Mouse (Mus musculus) limb, embryonic 14.5 days (tissue): Measurements from ENCODE around the gene Flywch1. TPM values are rescaled to one million over a fixed set of nuclear protein-coding genes. Genes with fewer than 3 reads are reported as not detected.
A peak's percentile ranks its signal among the peaks of the same experiment; 100 is the strongest.

ENCODE experiments used
- ATAC-seq: fragments of 200-750 bp; cut with Nextera tagmentation; 2 replicates; pipeline ENCODE4 v1.8.0; 2017; ENCODE audit warnings: low read depth, moderate number of reproducible peaks, moderate TSS enrichment; ENCODE audit not compliant: low FRiP score
- DNase-seq: peaks from one replicate; pipeline ENCODE4 v3.0.0-alpha.2; 2015; ENCODE audit warnings: low spot score
- H3K27ac ChIP-seq: fragments of 300-500 bp; sonication (generic); replicated peaks from 2 replicates; pipeline ENCODE4 v1.5.1; 2014; ENCODE audit warnings: low read depth, mild to moderate bottlenecking, low read length, moderate library complexity, mixed read lengths
- H3K27me3 ChIP-seq: fragments of 300-500 bp; sonication (generic); 2 replicates; pipeline ENCODE4 v1.6.1; 2014; ENCODE audit warnings: low read length, mixed read lengths; ENCODE audit not compliant: control insufficient read depth, insufficient read depth
- H3K36me3 ChIP-seq: fragments of 300-500 bp; sonication (generic); 2 replicates; pipeline ENCODE4 v1.6.1; 2014; ENCODE audit warnings: mild to moderate bottlenecking, low read length, moderate library complexity, mixed read lengths; ENCODE audit not compliant: control insufficient read depth, insufficient read depth
- H3K4me1 ChIP-seq: fragments of 300-500 bp; sonication (generic); 2 replicates; pipeline ENCODE4 v1.6.1; 2014; ENCODE audit warnings: antibody characterized with exemption, low read length, mixed read lengths; ENCODE audit not compliant: control insufficient read depth, insufficient read depth
- H3K4me2 ChIP-seq: fragments of 300-500 bp; sonication (generic); replicated peaks from 2 replicates; pipeline ENCODE4 v1.6.1; 2014; ENCODE audit warnings: low read depth, mild to moderate bottlenecking, low read length, moderate library complexity; ENCODE audit not compliant: severe bottlenecking
- H3K4me3 ChIP-seq: fragments of 300-500 bp; sonication (generic); replicated peaks from 2 replicates; pipeline ENCODE4 v1.5.1; 2014; ENCODE audit warnings: low read length
- H3K9ac ChIP-seq: fragments of 300-500 bp; sonication (generic); 2 replicates; pipeline ENCODE4 v1.6.1; 2014; ENCODE audit warnings: mild to moderate bottlenecking, low read depth, low read length, moderate library complexity; ENCODE audit not compliant: severe bottlenecking
- H3K9me3 ChIP-seq: fragments of 300-500 bp; sonication (generic); 2 replicates; pipeline ENCODE4 v1.6.1; 2016; ENCODE audit warnings: low read length; ENCODE audit not compliant: control insufficient read depth
- POLR2A ChIP-seq: fragments of 200-500 bp; IDR thresholded peaks from 2 replicates; pipeline ENCODE4 v1.8.0; 2012; ENCODE audit warnings: inconsistent platforms, mild to moderate bottlenecking, moderate library complexity, borderline replicate concordance; ENCODE audit not compliant: insufficient read depth, insufficient read length; ENCODE audit errors: extremely low read depth
- WGBS: fragments of 180-500 bp; shearing (Covaris S2); extraction: QIAGEN DNeasy Blood & Tissue Kit; methylation state at CpG from one replicate; pipeline ENCODE4 v1.1.7; 2014; 5-methylcytosine and 5-hydroxymethylcytosine counted together
- polyA plus RNA-seq, 2 experiments: library from polyadenylated mRNA; depleted of rRNA in 1 of 2; stranded (reverse) in 1 of 2; unstranded in 1 of 2; fragments of >200 nt; fragmentation: Nextera tagmentation in 1 of 2; extraction: Ambion mirVana in 1 of 2; gene quantifications; 2 replicates each; pipeline versions ENCODE4 v1.2.1 to v1.2.3; 2012 to 2014

Flywch1 gene
- polyA plus RNA-seq, 2 experiments, result 47.1 to 66.2 TPM

- ATAC-seq (0 out of 2 replicates have a peak, but pooled peaks have one; percentile 13), DNase-seq (peak; percentile 33)
- TF ChIP-seq POLR2A, result no peak
- no peak overlapping the region for H3K4me2 ChIP-seq
- H3K9ac ChIP-seq, result no peak overlapping the region
- 67% methylated on average over 1 of the region's 1 CpGs for WGBS
- H3K36me3 ChIP-seq, result 0 out of 2 replicates have a peak, but pooled peaks cover 9% of the 10 kb centered on the region
- H3K4me1 ChIP-seq, result peaks cover 4% of the 10 kb centered on the region
- no peaks in the 10 kb centered on the region for H3K9me3 ChIP-seq
- H3K4me3 ChIP-seq, result no peak overlapping the region
- peaks cover 11% of the 10 kb centered on the region; the same call in 1 of the 2 replicates for H3K27me3 ChIP-seq
- no peak overlapping the region for H3K27ac ChIP-seq
Observed at GRCm38 (mm10) chr17:23734341-23734740, 37.1 kb downstream of the Flywch1 start.

- H3K9me3 ChIP-seq, result no peaks in the 10 kb centered on the region
- ATAC-seq, result no peak
- H3K9ac ChIP-seq, result no peak overlapping the region
- H3K36me3 ChIP-seq, result 0 out of 2 replicates have a peak, but pooled peaks cover 9% of the 10 kb centered on the region
- no peaks in the 10 kb centered on the region for H3K27me3 ChIP-seq
- H3K27ac ChIP-seq, result no peak overlapping the region
- H3K4me2 ChIP-seq, result no peak overlapping the region
- H3K4me3 ChIP-seq, result no peak overlapping the region
- H3K4me1 ChIP-seq, result peaks cover 5% of the 10 kb centered on the region; the same call in 1 of the 2 replicates
- DNase-seq, result no peak
- 27% methylated on average over 1 of the region's 1 CpGs for WGBS
- TF ChIP-seq POLR2A, result no peak
Observed at GRCm38 (mm10) chr17:23730441-23730840, 41.0 kb downstream of the Flywch1 start.

GRCm38 (mm10) chr17:23726758-23727142 is 44.7 kb downstream of the Flywch1 start:
- Histone ChIP-seq H3K4me1 (peaks cover 6% of the 10 kb centered on the region; the same call in 1 of the 2 replicates), H3K4me3 (peak overlapping the region; percentile 87), H3K9me3 (no peaks in the 10 kb centered on the region), H3K9ac (peak overlapping the region; percentile 75), H3K27me3 (no peaks in the 10 kb centered on the region), H3K36me3 (no peaks in the 10 kb centered on the region), H3K27ac (peak overlapping the region; percentile 61; the same call in 1 of the 2 replicates), H3K4me2 (peak overlapping the region; percentile 79)
- no peak for TF ChIP-seq POLR2A
- peak; percentile 79 for DNase-seq
- under 1% methylated on average over 15 of the region's 20 CpGs for WGBS
- peak; percentile 77 for ATAC-seq

GRCm38 (mm10) chr17:23725999-23726757 is 45.2 kb downstream of the Flywch1 start, which contains the start of gene Pkmyt1:
Gene Pkmyt1 (plus strand): TSS chr17:23726336.
- DNase-seq (peak; percentile 95), ATAC-seq (peak; percentile 94)
- WGBS, result under 1% methylated on average over 69 of the region's 73 CpGs
- H3K36me3 ChIP-seq, result no peaks in the 10 kb centered on the region
- peak within 1 kb of the TSS; percentile 75 for H3K9ac ChIP-seq
- peaks cover 6% of the 10 kb centered on the region; the same call in 1 of the 2 replicates for H3K4me1 ChIP-seq
- peak within 1 kb of the TSS; percentile 79 for H3K4me2 ChIP-seq
- H3K9me3 ChIP-seq, result no peaks in the 10 kb centered on the region
- peak within 1 kb of the TSS; percentile 87 for H3K4me3 ChIP-seq
- H3K27ac ChIP-seq, result peak within 1 kb of the TSS; percentile 61
- H3K27me3 ChIP-seq, result no peaks in the 10 kb centered on the region
- peak; percentile 56; the same call in 1 of the 2 replicates for TF ChIP-seq POLR2A

GRCm38 (mm10) chr17:23725477-23725876 is 45.9 kb downstream of the Flywch1 start:
- H3K4me2 ChIP-seq, result peak overlapping the region; percentile 79
- H3K9me3 ChIP-seq, result no peaks in the 10 kb centered on the region
- H3K27ac ChIP-seq, result peak overlapping the region; percentile 58; the same call in 1 of the 2 replicates
- DNase-seq (no peak), ATAC-seq (no peak)
- peaks cover 6% of the 10 kb centered on the region; the same call in 1 of the 2 replicates for H3K4me1 ChIP-seq
- H3K36me3 ChIP-seq, result no peaks in the 10 kb centered on the region
- no peaks in the 10 kb centered on the region for H3K27me3 ChIP-seq
- peak overlapping the region; percentile 87 for H3K4me3 ChIP-seq
- WGBS, result 65% methylated on average over 4 of the region's 4 CpGs
- no peak for TF ChIP-seq POLR2A
- H3K9ac ChIP-seq, result peak overlapping the region; percentile 75
